Mouse (Mus musculus) right cerebral cortex, postnatal 14 days (tissue): ENCODE data around the gene Ramp2.
A peak's percentile ranks its signal among the peaks of the same experiment; 100 is the strongest.

Experiments used
- DNase-seq: peaks from one replicate; pipeline ENCODE4 v3.0.0; 2022

Ramp2 gene

DNA sequence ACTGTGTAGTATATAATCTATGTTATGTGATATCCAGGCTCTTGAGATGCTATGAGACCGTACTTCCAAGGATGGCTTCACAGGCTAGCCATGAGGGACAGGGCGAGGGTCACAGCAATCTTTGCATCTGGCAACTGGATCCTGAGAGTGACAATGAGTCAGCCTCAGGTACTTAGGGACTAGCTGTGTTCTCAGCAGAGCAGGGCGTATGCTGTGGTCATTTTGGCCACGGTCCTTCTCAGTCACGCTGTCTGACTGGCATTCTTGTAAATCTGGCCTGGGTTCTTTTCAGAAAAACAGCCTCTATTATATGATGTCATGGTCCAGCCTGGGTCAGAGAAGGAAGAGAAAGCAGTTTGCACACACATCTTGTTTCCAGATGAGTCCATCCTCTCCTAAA, 9.0 kb upstream of the Ramp2 start:
- DNase-seq, result no peak

DNA sequence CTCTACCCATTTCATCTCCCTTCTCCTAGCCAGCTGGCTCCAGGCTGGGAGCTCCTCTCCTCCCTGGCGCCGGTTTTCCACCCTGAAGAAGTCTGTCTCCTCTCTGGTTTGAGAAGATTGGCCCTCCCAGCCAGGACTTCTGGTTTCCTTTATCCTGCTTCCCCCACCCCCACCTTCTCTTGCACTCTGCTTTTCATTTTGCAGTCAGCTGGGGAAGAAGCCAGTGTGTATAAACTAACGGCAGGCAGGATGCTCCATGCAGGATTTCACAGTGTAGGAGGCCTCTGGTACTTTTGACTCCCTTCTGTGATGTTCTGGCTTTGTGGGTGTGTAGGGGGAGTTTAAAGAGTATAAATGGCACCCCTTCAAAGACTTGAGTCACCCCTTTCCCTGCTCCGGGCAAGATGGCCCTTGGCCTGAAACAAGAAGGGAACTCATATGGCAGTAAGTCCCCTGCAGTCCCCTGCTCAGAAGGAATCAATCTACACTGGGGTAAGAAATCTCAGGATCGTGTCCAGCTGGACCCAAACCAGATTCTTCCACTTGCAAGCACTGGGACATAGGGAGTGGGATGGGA, 7.7 kb upstream of the Ramp2 start:
- DNase-seq, result no peak

DNA sequence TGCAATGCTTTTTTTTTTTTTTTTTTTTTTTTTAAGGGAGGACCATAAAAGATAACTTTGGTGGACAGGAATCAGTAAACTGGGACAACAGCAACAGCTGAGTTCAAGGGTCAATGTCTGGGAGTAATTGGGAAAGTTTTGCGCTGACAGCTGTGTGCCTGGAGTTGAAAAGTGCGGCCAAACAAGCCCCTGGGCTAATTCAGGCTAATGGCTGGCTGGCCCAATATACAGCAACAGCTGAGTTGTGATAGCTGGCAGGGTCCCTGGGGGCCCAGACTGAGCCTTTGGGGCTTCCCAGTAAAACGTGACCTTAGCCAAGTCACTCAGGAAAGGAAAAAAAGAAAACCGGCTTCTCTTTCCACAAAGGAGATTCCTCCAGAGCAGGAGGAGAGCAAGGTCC, 757 bp upstream of the Ramp2 start:
- no peak for DNase-seq

DNA sequence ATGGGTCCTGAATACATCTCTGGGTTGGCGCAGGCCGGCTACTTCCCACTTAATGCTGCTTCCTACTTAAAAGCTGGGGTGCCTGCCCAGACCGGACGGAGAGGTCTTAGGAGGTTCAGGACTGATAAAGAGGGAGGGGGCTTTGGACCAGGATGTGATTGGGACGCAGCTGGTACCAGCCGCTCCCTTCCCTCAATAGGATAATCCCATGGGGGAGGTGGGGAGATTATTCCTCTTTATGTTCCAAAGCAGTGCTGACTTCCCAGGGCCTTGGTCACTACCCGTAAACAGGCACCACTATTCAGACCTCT, 829 bp downstream of the Ramp2 start:
- no peak for DNase-seq

DNA sequence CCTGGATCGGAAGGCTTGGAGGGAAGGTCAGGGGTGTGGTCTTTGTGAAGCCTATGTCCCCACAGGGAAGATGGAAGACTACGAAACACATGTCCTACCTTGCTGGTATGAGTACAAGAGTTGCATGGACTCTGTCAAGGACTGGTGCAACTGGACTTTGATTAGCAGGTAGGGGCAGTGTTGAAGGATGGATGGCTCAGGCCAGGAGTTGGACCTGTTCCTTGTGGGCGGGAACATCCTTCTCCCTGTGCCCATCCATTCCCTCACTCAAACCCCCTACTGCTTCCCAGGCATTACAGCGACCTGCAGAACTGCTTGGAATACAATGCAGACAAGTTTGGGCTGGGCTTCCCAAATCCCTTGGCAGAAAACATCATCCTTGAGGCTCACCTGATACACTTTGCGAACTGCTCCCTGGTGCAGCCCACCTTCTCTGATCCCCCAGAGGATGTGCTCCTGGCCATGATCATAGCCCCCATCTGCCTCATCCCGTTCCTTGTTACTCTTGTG, 1.7 kb downstream of the Ramp2 start:
- no peak for DNase-seq

DNA sequence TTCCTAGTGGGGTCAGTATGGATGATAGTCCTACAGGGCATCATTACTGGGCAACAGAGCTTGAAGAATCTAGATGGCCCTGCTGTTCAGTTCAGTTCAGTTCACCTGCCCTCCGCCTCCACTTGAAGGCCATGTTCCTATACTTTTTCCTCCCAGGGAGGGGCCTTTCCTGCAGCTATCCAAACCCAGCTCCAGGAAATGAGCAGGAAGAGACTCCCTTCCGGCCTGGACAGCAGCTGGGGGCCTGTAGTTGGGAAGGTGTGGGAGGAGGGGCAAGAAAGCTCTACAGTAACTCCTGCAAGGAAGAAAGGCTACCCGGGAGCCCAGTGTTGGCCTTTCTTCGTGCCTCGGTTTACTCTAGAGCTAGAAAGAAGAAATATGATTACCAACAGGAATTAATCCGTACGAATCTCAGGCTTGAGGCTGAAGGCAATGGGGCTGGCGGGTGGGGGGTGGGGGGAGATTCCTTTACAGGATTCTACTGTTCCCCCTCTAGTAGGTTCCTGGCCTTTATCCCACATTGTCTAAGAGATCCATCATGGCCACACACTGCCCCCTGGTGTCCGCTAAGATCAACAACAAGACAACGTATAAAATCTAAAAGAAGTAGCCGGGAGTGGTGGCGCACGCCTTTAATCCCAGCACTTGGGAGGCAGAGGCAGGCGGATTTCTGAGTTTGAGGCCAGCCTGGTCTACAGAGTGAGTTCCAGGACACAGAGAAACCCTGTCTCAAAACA, 2.6 kb downstream of the Ramp2 start:
- DNase-seq, result peak; percentile 58

DNA sequence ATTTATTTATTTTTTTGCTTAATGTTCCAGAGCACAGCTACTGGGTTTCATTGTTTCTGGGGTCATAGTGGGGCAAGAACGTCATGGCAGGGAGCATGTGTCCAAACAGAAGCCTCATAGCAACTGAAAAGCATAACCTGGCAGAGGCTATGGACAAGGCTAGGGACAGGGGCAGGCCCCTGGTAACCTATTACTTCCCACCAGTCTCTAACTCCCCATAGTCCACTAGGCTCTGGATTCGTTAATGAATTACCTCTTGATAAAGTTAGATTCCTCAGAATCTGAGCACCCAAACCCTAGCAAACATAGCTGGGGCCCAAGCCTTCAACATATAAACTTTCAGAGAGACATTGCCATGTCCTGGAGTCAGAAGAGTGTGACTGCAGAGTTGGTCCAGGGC, 5.2 kb downstream of the Ramp2 start:
- DNase-seq, result no peak

DNA sequence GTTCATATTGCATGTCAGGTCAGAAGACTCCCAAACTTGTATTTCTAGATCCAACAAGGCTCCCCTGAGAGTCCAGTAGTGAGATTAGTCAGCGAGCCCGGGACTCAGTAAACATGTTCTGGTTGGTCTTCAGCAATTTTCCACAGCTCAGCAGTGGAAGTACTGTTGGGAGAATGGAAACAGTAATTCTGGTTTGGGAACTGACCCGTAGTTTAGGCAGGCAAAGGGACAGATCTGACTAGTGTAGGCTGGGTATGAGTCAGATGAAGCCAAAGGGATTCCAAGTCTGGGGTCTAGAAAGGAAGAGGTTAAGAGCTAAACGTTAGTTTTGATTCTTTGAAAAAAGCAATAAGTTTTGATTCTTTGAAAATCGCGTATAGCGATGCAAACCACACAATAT, 7.1 kb downstream of the Ramp2 start:
- DNase-seq, result no peak

DNA sequence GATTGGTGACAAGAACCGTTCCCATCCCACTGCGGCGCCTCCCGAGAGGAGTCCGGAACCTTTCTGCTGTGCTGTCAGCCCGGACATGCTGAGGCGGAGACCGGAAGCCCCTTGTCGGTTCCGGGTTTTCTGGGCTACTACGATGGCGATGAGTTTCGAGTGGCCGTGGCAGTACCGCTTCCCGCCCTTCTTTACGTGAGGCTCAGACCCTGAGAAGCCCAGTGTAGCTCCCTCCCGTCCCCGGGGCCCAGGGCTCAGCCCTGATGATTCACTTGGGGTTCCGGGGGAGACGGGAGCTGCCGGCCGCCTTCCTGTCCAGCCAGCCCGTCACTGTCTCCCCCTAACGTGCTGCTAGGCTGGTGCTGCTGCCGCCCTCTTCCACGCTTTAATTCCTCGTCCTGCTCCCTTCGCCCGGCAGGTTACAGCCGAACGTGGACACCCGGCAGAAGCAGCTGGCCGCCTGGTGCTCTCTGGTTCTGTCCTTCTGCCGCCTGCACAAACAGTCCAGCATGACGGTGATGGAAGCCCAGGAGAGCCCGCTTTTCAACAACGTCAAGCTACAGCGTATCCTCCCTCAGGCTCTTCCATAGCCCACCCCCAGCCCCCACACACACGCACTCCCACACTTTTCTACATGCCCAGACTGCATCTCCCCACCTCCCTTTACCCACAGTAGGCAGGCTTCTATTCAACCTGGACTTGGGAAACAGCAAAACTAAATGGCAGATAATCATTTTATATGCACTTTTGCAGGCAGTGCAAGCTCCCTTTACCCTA, 8.0 kb downstream of the Ramp2 start, which contains the start of gene Vps25:
Vps25 (plus strand) TSS at position 95 of the 777 bp plus-strand sequence.
- peak; percentile 86 for DNase-seq

DNA sequence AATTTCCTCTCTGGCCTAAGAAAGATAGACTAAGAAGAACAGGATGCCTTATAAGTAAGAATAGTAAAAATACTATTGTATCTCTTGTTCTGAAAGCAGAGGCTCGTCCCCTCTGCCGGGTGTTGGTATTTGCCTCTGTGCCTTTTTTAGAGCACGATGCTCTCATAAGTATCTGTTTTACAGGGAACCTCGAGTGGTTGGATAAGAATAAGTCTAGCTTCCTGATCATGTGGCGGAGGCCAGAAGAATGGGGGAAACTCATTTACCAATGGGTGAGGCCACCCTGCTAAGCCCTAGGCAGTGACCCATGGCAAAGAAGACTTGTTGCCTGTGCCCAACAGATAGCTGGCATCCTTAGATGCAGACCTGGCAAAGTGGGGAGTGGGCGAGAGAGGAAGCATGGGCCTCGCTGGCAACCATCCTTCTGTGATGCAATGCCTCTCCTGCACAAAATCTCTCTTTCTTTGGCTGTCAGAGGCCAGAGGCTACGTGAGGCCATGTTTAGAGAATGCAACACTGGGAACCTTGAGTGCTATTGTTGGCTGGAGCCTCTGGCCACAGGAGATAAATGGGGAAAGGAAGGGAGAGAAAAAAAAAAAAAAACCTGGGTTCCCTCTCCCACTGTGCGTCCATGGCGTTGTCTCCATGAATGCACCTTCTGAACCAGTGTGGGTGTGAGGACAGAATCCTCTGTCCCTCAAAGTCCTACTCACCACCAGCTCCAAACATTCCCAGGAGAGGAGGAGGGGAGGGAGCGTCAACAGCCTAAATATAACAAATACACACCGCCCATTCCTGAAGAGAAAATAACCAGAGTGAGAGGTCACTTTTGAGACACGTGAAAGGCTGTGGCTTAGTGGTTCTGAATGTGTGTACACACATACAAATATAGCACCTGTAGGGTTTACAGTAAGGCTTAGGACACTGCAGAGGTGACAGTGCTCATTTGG, 10.3 kb downstream of the Ramp2 start:
- no peak for DNase-seq

DNA sequence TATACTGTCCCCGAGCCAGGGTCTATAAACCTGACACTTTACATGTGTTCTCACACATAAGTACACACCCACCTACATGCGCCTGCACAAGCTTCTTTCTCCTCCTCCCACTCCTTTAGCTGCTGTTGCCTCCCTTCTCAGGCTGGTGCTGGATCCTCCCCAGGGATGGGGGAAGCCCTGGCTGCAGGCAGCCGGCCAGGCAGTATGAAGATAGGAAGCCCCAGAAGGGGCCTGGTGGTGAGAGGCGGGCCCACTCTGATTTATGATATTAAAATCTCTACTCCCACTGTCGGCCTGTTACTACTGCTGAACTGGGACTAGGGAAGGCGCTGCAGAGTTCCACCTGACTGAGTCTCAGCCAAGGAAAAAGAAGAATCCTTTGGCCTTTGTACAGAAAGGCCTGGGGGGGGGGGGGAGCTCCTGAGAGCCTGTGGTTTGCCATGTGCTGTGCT, 13.5 kb downstream of the Ramp2 start:
- peak; percentile 67 for DNase-seq

DNA sequence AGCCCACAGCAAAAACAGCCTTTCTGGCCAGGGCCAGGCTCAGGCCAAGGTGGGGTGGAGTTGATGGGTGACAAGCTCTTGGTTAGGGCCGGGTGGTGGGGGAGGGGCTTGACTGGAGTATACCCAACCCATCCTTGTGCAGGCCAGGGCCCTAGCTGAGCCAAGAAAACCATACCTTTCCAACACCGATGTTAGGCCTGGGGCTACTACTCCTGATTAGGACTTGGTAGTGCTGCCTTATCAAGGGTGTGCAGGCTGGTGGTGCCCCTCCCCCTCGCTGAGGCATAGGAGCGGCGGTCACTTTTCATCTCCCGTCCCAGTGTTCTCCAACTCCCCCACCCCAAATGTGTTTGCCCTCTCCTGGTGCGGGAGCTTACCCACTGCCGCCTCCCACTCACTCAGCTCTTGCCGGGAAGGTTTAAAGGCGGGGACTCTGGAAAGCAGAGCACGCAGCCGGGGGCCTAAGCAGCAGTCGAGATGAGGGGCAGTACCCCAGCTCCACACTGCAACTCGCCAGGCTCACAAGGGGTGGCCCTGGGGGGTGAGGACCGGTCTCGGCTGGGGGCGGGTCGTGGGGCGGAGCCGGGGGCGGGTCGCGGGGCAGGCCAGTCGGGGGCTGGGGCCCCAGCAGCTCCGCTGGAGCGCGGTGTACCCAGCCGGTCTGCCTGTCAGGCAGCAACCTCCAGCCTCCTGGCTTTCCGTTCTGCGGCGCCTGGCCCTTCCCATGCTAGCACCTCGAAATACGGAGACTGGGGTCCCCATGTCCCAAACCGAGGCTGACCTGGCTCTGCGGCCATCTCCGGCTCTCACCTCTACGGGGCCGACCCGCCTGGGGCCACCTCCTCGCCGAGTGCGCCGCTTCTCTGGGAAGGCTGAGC, 14.4 kb downstream of the Ramp2 start, which contains the start of gene Wnk4:
Wnk4 (plus strand) TSS at position 620 of the 878 bp plus-strand sequence.
- peak; percentile 33 for DNase-seq

DNA sequence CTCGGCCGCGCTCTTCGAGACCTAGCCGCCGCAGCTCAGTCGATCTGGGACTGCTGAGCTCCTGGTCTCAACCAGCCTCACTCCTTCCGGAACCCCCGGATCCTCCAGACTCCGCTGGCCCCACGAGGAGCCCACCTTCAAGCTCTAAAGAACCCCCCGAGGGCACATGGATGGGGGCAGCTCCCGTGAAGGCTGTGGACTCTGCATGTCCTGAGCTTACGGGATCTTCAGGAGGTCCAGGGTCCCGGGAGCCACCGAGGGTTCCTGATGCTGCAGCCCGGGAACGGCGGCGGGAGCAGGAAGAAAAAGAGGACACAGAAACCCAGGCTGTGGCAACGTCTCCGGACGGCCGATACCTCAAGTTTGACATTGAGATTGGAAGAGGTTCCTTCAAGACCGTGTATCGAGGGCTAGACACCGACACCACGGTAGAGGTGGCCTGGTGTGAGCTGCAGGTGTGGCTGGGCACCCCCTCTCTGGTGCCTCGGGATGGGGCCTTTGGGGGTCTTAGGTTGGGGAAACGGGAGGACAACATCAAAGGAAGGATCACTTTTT, 15.1 kb downstream of the Ramp2 start:
- DNase-seq, result no peak

DNA sequence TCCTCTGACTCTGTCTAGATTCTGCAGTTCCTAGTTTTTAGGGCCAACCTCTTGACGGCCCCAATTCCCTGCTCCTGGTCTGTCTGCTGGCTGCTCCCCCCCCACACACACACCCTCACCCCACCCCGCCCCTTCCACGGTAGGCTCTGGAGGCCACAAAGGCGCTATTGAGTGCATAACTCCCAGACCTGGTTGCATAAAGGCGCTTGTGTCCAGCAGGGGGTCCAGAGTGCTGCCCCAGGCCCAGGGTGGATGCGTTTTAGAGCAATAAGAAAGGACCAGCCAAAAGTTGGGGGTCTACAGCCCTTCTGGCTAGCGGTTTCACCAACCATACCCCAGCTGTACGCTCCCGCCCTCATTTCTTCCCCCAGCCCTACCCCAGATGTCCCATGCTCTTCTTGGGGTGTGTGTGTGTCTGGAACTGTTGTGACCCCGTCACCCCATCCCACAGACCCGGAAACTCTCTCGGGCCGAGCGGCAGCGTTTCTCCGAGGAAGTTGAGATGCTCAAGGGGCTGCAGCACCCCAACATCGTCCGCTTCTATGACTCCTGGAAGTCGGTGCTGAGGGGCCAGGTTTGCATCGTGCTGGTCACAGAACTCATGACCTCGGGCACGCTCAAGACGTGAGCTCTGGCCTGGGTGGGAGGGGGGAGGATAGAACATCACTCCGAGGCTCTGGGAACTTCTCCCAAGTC, 16.6 kb downstream of the Ramp2 start:
- no peak for DNase-seq

DNA sequence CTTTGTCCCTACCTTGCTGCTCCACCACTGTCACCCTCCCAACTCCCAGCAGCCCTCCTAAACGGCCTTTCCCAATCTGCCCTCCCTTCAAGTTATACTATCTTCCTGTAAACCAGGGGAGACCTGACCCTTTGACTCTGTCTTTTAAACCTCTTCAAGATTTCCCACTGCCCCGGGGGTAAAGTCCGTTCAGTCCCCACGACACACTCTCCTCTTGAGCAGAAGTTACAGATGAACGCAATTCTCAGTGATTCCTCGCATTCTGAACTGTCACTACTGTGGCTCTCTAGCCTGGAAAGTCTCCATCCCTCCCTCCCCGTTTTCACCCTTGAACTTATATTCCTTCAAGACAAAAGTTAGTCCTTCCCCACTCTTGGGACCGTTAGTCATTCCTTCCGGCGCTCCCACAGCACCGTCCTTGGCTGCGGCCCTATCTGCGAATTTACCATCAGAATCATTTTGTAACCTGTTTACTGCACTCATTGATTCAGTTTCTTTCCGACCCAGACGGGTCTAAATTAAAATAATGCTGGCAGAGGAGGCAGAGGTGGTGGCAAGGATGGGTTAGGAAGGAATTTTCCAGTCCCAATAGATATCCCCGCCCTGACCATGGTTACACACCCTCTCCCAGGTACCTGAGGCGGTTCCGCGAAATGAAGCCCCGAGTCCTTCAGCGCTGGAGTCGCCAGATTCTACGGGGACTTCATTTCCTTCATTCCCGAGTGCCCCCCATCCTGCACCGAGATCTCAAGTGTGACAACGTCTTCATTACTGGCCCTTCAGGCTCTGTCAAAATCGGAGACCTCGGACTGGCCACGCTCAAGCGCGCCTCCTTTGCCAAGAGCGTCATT, 17.5 kb downstream of the Ramp2 start:
- no peak for DNase-seq

DNA sequence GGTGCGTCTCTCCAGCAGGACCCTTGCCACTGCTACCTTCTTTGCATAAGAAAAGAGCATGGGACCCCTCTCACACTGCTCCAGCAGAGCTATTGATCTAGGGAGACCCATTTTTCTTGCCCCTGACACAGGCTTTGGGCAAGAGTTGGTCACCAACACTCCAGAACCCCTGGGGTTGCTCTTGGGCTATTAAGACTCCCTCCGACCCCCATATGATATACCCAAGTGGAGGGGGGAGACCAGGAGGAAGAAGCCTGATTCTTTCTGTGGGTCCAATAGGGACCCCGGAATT, 18.1 kb downstream of the Ramp2 start:
- DNase-seq, result no peak

DNA sequence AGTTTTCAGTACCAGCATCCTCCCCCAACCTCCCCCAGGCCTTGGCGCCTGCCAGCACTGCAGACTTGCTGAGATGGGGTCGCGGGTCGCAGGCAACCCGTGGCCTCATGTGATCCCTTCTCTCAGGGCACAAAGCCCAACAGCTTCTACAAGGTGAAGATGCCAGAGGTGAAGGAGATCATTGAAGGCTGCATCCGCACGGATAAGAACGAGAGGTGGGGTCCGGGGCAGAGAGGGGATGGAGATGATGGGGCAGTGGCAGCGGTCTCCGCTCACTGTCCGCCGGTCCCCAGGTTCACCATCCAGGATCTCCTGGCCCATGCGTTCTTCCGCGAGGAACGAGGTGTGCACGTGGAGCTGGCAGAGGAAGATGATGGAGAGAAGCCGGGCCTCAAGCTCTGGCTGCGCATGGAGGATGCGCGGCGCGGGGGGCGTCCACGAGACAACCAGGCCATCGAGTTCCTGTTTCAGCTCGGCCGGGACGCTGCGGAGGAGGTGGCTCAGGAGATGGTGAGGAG, 19.2 kb downstream of the Ramp2 start:
- DNase-seq, result no peak

DNA sequence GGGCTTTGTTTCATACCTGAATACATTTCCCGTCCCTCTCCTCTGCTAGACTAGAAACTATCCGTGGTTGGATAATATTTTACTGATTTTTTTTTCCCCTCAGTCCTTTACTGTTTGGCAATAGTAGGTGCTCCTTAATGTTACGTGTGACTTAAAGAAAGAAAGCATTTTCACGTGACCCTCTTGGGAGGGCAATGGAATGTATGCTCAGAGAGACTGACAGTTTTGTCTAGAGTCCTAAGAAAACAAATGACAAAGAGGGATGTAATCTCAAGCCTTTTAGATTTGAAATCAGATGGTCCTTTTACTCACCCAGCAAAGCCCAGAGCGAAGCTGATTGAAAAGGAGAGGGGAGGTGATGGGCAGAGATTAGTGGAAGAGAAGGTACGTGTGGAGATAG, 20.1 kb downstream of the Ramp2 start:
- DNase-seq, result no peak

DNA sequence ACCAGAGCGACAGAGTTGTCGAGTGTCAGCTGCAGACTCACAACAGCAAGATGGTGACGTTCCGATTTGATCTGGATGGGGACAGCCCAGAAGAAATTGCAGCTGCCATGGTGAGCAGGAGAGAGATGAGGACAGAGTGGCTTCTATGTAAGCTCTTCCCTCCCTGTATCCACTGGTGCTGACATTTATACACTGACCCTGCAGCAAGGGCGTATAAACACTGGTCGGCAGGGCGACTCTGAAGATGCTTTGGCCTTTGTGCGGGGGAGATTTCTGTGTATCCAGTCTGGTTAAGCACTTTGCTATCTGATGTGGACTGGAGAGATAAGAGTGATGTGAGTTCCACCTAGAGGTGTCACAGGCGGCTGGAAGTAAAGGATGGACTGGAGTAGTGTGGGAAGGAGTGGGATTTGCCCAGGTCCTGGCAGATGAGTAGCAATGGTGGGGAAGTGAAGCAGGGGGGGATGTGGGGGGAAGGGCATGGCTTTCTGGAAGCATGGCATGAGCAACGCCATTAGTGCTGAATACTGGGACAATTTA, 23.8 kb downstream of the Ramp2 start:
- DNase-seq, result no peak
